ENCODE assay signal across 18 mouse cellular contexts in the genomic region with DNA sequence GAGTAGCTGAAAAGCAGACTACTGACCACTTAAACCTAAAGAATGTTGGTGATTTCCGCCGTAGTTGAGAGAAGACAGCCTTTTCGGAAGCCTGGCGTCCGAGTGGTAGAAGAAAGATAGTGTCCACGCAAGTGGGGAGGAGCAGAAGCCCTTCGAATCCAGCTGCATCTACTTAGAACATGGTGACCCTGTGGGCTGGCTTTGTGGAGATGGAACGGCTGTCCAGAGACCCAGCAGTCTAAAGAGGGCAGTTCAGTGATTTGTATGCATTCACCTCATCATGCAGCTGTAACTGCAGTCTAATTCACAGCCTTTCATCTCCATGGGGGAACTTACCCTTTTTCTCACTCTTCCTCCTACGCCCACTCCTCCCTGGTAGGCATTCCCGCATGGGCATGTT. TPM values are rescaled to one million over a fixed set of nuclear protein-coding genes. Genes with fewer than 3 reads are reported as not detected.
DNase-seq lines count a peak whose midpoint lies in the region; ATAC-seq and TF ChIP-seq lines count a peak whose summit lies in the region.
"Had no signal": no experiment of that assay in that cellular context is flagged by ENCODE, and none has a peak within 500 bp of the region (broad histone marks: within the 10 kb centered on the region; RNA-seq: fewer than 3 reads in every experiment).

No protein-coding gene starts in this region.

- peak overlapping the region; percentile 31; the same call in 1 of the 2 replicates for H3K27ac ChIP-seq in heart, embryonic 10.5 days
- H3K27ac ChIP-seq in kidney, embryonic 14.5 days (ENCODE audit: low read depth, low read length) = peak overlapping the region; percentile 10; the same call in 1 of the 2 replicates
- H3K27ac ChIP-seq in lung, postnatal 0 days (ENCODE audit: low read length) = peak overlapping the region; percentile 73
- peak overlapping the region; percentile 26; the same call in 1 of the 2 replicates for H3K27ac ChIP-seq in stomach, embryonic 15.5 days
- H3K27ac ChIP-seq: embryonic facial prominence, embryonic 13.5 days; midbrain, embryonic 12.5 days; neural tube, embryonic 13.5 days had no signal

- no peaks in the 10 kb centered on the region for H3K9me3 ChIP-seq in heart, embryonic 10.5 days
- no peaks in the 10 kb centered on the region for H3K9me3 ChIP-seq in kidney, embryonic 14.5 days (ENCODE audit: control insufficient read depth, low read length)
- H3K9me3 ChIP-seq in lung, postnatal 0 days (ENCODE audit: low read length) = no peaks in the 10 kb centered on the region
- H3K9me3 ChIP-seq in stomach, embryonic 15.5 days = no peaks in the 10 kb centered on the region
- H3K9me3 ChIP-seq: embryonic facial prominence, embryonic 13.5 days; forebrain, embryonic 10.5 days; midbrain, embryonic 12.5 days; neural tube, embryonic 13.5 days had no signal

- WGBS in heart, embryonic 10.5 days = 67% methylated on average over 10 of the region's 10 CpGs
- WGBS in kidney, embryonic 14.5 days = 53% methylated on average over 10 of the region's 10 CpGs
- WGBS in lung, postnatal 0 days = 53% methylated on average over 10 of the region's 10 CpGs
- WGBS in stomach, embryonic 15.5 days = 63% methylated on average over 10 of the region's 10 CpGs

- TF ChIP-seq CTCF in lung, postnatal 0 days (IDR thresholded peaks at IDR 0.05) = no peak

- H3K4me1 ChIP-seq in heart, embryonic 10.5 days = peaks cover 68% of the 10 kb centered on the region
- peaks cover 39% of the 10 kb centered on the region for H3K4me1 ChIP-seq in kidney, embryonic 14.5 days (ENCODE audit: control insufficient read depth, insufficient read depth, low read length)
- H3K4me1 ChIP-seq in lung, postnatal 0 days (ENCODE audit: insufficient read depth, low read depth, low read length) = peaks cover 46% of the 10 kb centered on the region
- peaks cover 35% of the 10 kb centered on the region for H3K4me1 ChIP-seq in stomach, embryonic 15.5 days

- H3K27me3 ChIP-seq in heart, embryonic 10.5 days (ENCODE audit: insufficient read depth, poor library complexity, severe bottlenecking) = no peaks in the 10 kb centered on the region
- no peaks in the 10 kb centered on the region for H3K27me3 ChIP-seq in kidney, embryonic 14.5 days (ENCODE audit: control insufficient read depth, insufficient read depth, low read length)
- no peaks in the 10 kb centered on the region for H3K27me3 ChIP-seq in lung, postnatal 0 days (replicated peaks; ENCODE audit: insufficient read depth, low read length)
- no peaks in the 10 kb centered on the region for H3K27me3 ChIP-seq in stomach, embryonic 15.5 days (replicated peaks)
- H3K27me3 ChIP-seq: embryonic facial prominence, embryonic 13.5 days; midbrain, embryonic 12.5 days; neural tube, embryonic 13.5 days had no signal

- H3K4me3 ChIP-seq in heart, embryonic 10.5 days = no peak overlapping the region
- H3K4me3 ChIP-seq in kidney, embryonic 14.5 days (ENCODE audit: low read length) = no peak overlapping the region
- no peak overlapping the region for H3K4me3 ChIP-seq in lung, postnatal 0 days (ENCODE audit: low read depth, low read length)
- H3K4me3 ChIP-seq in stomach, embryonic 15.5 days (replicated peaks) = no peak overlapping the region
- H3K4me3 ChIP-seq: embryonic facial prominence, embryonic 13.5 days; forebrain, embryonic 10.5 days; midbrain, embryonic 12.5 days; neural tube, embryonic 13.5 days had no signal

- no peak for DNase-seq in heart, embryonic 10.5 days (ENCODE audit: low spot score)
- DNase-seq in heart, adult 18-20 months = no peak
- no peak for DNase-seq in kidney, adult 8-10 months
- peak; percentile 74 for DNase-seq in lung, postnatal 0 days (ENCODE audit: low spot score)
- no peak for DNase-seq in lung, adult 18-20 months
- no peak for DNase-seq in gastrocnemius, postnatal 25 days
- DNase-seq: B cell, adult 2 months; cerebellum, adult 18-20 months; kidney, adult 9 months; layer of hippocampus, postnatal 36 days; left cerebral cortex, postnatal 4 days; thymus, postnatal 25 days had no signal

- H3K4me2 ChIP-seq in kidney, embryonic 14.5 days (replicated peaks; ENCODE audit: low read depth, low read length) = no peak overlapping the region
- no peak overlapping the region for H3K4me2 ChIP-seq in lung, postnatal 0 days (replicated peaks; ENCODE audit: low read depth, low read length)
- no peak overlapping the region for H3K4me2 ChIP-seq in stomach, embryonic 15.5 days
- H3K4me2 ChIP-seq: embryonic facial prominence, embryonic 13.5 days; midbrain, embryonic 12.5 days; neural tube, embryonic 13.5 days had no signal

- no peak for TF ChIP-seq EP300 in lung, postnatal 0 days (IDR thresholded peaks at IDR 0.05)

- ATAC-seq in kidney, embryonic 14.5 days (ENCODE audit: low FRiP score, low TSS enrichment) = no peak
- peak; percentile 45 for ATAC-seq in lung, postnatal 0 days
- ATAC-seq in stomach, embryonic 15.5 days (ENCODE audit: insufficient read depth, low FRiP score, low read depth) = no peak

- no peak overlapping the region for H3K9ac ChIP-seq in kidney, embryonic 14.5 days (ENCODE audit: low read depth, low read length)
- H3K9ac ChIP-seq in lung, postnatal 0 days (replicated peaks; ENCODE audit: low read depth) = no peak overlapping the region
- H3K9ac ChIP-seq in stomach, embryonic 15.5 days = no peak overlapping the region
- H3K9ac ChIP-seq: embryonic facial prominence, embryonic 13.5 days; midbrain, embryonic 12.5 days; neural tube, embryonic 13.5 days had no signal

- peaks cover 2% of the 10 kb centered on the region; the same call in 1 of the 2 replicates for H3K36me3 ChIP-seq in heart, embryonic 10.5 days
- H3K36me3 ChIP-seq in kidney, embryonic 14.5 days (ENCODE audit: control insufficient read depth, insufficient read depth, low read length) = no peaks in the 10 kb centered on the region
- no peaks in the 10 kb centered on the region for H3K36me3 ChIP-seq in lung, postnatal 0 days (ENCODE audit: insufficient read depth, low read length)
- H3K36me3 ChIP-seq in stomach, embryonic 15.5 days = no peaks in the 10 kb centered on the region
- H3K36me3 ChIP-seq: midbrain, embryonic 12.5 days had no signal

RNA-seq across cellular contexts. Expression of gene Atp11a, which starts 44.8 kb away (rescaled TPM):
- 11.7 and 17.9 TPM in 2 replicates for polyA plus RNA-seq in heart, embryonic 10.5 days (2016; fragmentation: Nextera tagmentation; extraction: Ambion mirVana)
- 10 to 100 TPM; 78.9 to 88.1 TPM for total RNA-seq in heart, adult 18-20 months (2021)
- polyA plus RNA-seq in kidney, embryonic 14.5 days (2014; fragmentation: Nextera tagmentation; extraction: Ambion mirVana) = 16.8 and 18.5 TPM in 2 replicates
- 45.4 and 50.6 TPM in 2 replicates for polyA plus RNA-seq in lung, postnatal 0 days (2015; fragmentation: Nextera tagmentation; extraction: Ambion mirVana)
- polyA plus RNA-seq in stomach, embryonic 15.5 days (2015; fragmentation: Nextera tagmentation; extraction: Ambion mirVana) = 16.2 TPM in 2 replicates
- total RNA-seq in gastrocnemius, postnatal 25 days (2021) = 10 to 100 TPM; 23.7 to 27.0 TPM

Comparison
In these comparisons a context has a peak if more than half of its experiments do, and no peak if none do; other contexts are left out.
1. H3K27ac ChIP-seq: peak in every context shown above with its lines; median percentile 73 in lung, postnatal 0 days; 31 in heart, embryonic 10.5 days; 26 in stomach, embryonic 15.5 days; 10 in kidney, embryonic 14.5 days.